Mouse (Mus musculus): Measurements from ENCODE around the gene Ap3b1.
"Not testable (repeated sequence)": the region's sequence is repeated elsewhere in the genome, so short reads cannot be mapped to it uniquely, and the experiment has no call there.

The Ap3b1 gene

GRCm38 (mm10) chr13:94358401-94359265, at the start of gene Ap3b1:
Ap3b1 (plus strand) TSS chr13:94358960.
- DNase-seq (ENCODE audit: low spot score), result peak; percentile 69

- not testable (repeated sequence) for DNase-seq (ENCODE audit: low spot score)
Measured at GRCm38 (mm10) chr13:94312812-94313211, 45.9 kb upstream of the Ap3b1 start.

- no peak for DNase-seq (ENCODE audit: low spot score)
Measured at GRCm38 (mm10) chr13:94316975-94317511, 41.7 kb upstream of the Ap3b1 start.

- DNase-seq (ENCODE audit: low spot score), result no peak
Measured at GRCm38 (mm10) chr13:94321094-94321792, 37.5 kb upstream of the Ap3b1 start.

GRCm38 (mm10) chr13:94322475-94322874, 36.3 kb upstream of the Ap3b1 start:
- no peak for DNase-seq (ENCODE audit: low spot score)

GRCm38 (mm10) chr13:94328063-94328462, 30.7 kb upstream of the Ap3b1 start:
- no peak for DNase-seq (ENCODE audit: low spot score)

- DNase-seq (ENCODE audit: low spot score), result not testable (repeated sequence)
Measured at GRCm38 (mm10) chr13:94329005-94329404, 29.8 kb upstream of the Ap3b1 start.

GRCm38 (mm10) chr13:94330392-94330979, 28.3 kb upstream of the Ap3b1 start:
- no peak for DNase-seq (ENCODE audit: low spot score)

GRCm38 (mm10) chr13:94338357-94338756, 20.4 kb upstream of the Ap3b1 start:
- no peak for DNase-seq (ENCODE audit: low spot score)

GRCm38 (mm10) chr13:94343192-94343591, 15.6 kb upstream of the Ap3b1 start:
- no peak for DNase-seq (ENCODE audit: low spot score)

- not testable (repeated sequence) for DNase-seq (ENCODE audit: low spot score)
Measured at GRCm38 (mm10) chr13:94344600-94344999, 14.2 kb upstream of the Ap3b1 start.

- DNase-seq (ENCODE audit: low spot score), result no peak
Measured at GRCm38 (mm10) chr13:94354584-94354983, 4.2 kb upstream of the Ap3b1 start.

GRCm38 (mm10) chr13:94358101-94358400, 709 bp upstream of the Ap3b1 start:
- no peak for DNase-seq (ENCODE audit: low spot score)

GRCm38 (mm10) chr13:94359282-94359920, 641 bp downstream of the Ap3b1 start:
- no peak for DNase-seq (ENCODE audit: low spot score)

- not testable (repeated sequence) for DNase-seq (ENCODE audit: low spot score)
Measured at GRCm38 (mm10) chr13:94361013-94361580, 2.3 kb downstream of the Ap3b1 start.

- DNase-seq (ENCODE audit: low spot score), result no peak
Measured at GRCm38 (mm10) chr13:94364336-94364735, 5.6 kb downstream of the Ap3b1 start.

- no peak for DNase-seq (ENCODE audit: low spot score)
Measured at GRCm38 (mm10) chr13:94365108-94365907, 6.5 kb downstream of the Ap3b1 start.

- no peak for DNase-seq (ENCODE audit: low spot score)
Measured at GRCm38 (mm10) chr13:94367869-94368268, 9.1 kb downstream of the Ap3b1 start.

GRCm38 (mm10) chr13:94370521-94370920, 11.8 kb downstream of the Ap3b1 start:
- DNase-seq (ENCODE audit: low spot score), result no peak

GRCm38 (mm10) chr13:94372066-94372465, 13.3 kb downstream of the Ap3b1 start:
- no peak for DNase-seq (ENCODE audit: low spot score)

- no peak for DNase-seq (ENCODE audit: low spot score)
Measured at GRCm38 (mm10) chr13:94374131-94374530, 15.4 kb downstream of the Ap3b1 start.
